10 mouse cellular contexts compared by ENCODE assay signal in the genomic region with DNA sequence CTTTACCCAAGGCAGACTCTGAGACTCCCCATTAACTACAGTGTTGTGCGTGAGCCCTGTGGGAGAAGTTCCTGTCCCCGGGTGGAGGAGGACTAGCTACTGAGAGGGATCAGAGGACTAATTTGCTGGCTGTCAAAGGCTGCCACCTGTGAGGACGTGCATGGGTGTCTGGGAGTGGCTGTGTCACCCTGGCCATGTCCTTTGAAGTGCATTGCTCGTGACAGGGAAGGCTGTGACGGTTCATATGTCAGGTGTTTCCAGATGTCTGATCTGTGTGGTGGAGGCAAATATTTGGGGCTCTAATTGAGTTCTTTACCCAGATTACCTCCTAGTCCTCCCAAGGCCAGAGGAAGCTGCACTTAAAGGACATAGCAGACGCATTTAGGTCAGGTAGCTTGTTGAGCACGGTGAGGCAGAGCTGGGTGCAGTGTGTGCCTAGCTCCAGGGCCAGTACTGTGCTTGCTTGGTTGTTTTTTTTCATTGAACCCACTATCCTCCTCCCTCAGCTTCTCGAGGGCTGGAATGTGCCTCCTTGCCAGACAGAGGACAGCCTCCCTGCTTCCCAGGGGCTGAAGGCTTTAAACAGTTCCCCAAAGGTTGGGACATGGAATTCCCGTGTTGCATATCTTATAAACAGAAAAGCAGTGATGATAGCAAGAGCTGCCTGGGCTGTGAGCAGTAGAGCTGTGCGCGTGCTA. TPM values are rescaled to one million over a fixed set of nuclear protein-coding genes. Genes with fewer than 3 reads are reported as not detected.
DNase-seq lines count a peak whose midpoint lies in the region; ATAC-seq and TF ChIP-seq lines count a peak whose summit lies in the region.
"Had no signal": no experiment of that assay in that cellular context is flagged by ENCODE, and none has a peak within 500 bp of the region (broad histone marks: within the 10 kb centered on the region; RNA-seq: fewer than 3 reads in every experiment).

No protein-coding gene starts in this region.

- WGBS in heart, embryonic 15.5 days = 37% methylated on average over 11 of the region's 11 CpGs
- WGBS in thymus, adult 2 months = 49% methylated on average over 11 of the region's 11 CpGs
- 42% methylated on average over 11 of the region's 11 CpGs for WGBS in limb, embryonic 15.5 days

- H3K4me3 ChIP-seq in heart, embryonic 15.5 days = peak overlapping the region; percentile 85
- H3K4me3 ChIP-seq in thymus, adult 2 months (ENCODE audit: control insufficient read depth, insufficient read depth, low read length) = no peak overlapping the region
- peak overlapping the region; percentile 64; the same call in 1 of the 2 replicates for H3K4me3 ChIP-seq in limb, embryonic 15.5 days

- 0 out of 2 replicates have a peak overlapping the region, but pooled peaks have one; percentile 9 for H3K9ac ChIP-seq in heart, embryonic 15.5 days
- no peak overlapping the region for H3K9ac ChIP-seq in limb, embryonic 15.5 days

- no peaks in the 10 kb centered on the region for H3K9me3 ChIP-seq in heart, embryonic 15.5 days (replicated peaks)
- no peaks in the 10 kb centered on the region for H3K9me3 ChIP-seq in limb, embryonic 15.5 days

- no peak for TF ChIP-seq CTCF in thymus, adult 2 months (IDR thresholded peaks at IDR 0.05; ENCODE audit: borderline replicate concordance, control insufficient read depth, extremely low read depth, insufficient read depth, low read length, poor library complexity)

- no peak overlapping the region for H3K27ac ChIP-seq in heart, embryonic 15.5 days
- no peak overlapping the region for H3K27ac ChIP-seq in thymus, adult 2 months (ENCODE audit: control insufficient read depth, insufficient read depth, low read length)
- H3K27ac ChIP-seq in limb, embryonic 15.5 days = peak overlapping the region; percentile 64; the same call in 1 of the 2 replicates

- TF ChIP-seq POLR2A in thymus, adult 2 months (IDR thresholded peaks at IDR 0.05; ENCODE audit: control insufficient read depth, extremely low read depth, insufficient read depth, low read length, poor library complexity) = no peak

- peak overlapping the region; percentile 98 for H3K4me2 ChIP-seq in heart, embryonic 15.5 days
- peak overlapping the region; percentile 94; the same call in 1 of the 2 replicates for H3K4me2 ChIP-seq in limb, embryonic 15.5 days

- no peak for ATAC-seq in heart, embryonic 15.5 days (replicated peaks; ENCODE audit: insufficient number of reproducible peaks, insufficient read depth, low FRiP score, low read depth)
- ATAC-seq in limb, embryonic 15.5 days (ENCODE audit: insufficient number of reproducible peaks, low FRiP score, low TSS enrichment, low read depth) = no peak

- no peak for DNase-seq in heart, postnatal 4 days
- peak; percentile 22 for DNase-seq in thymus, adult 2 months
- no peak for DNase-seq in thymus, adult 18-20 months
- DNase-seq in thymus, postnatal 4 days = peak; percentile 40
- no peak for DNase-seq in adrenal gland, postnatal 25 days
- DNase-seq in layer of hippocampus, adult 8-10 months (ENCODE audit: low spot score in 2 of 2) = no peak
- DNase-seq: adrenal gland, adult 8-10 months had no signal

- H3K36me3 ChIP-seq in heart, embryonic 15.5 days = no peaks in the 10 kb centered on the region
- no peaks in the 10 kb centered on the region; the same call in 1 of the 2 replicates for H3K36me3 ChIP-seq in thymus, adult 2 months (ENCODE audit: control insufficient read depth, insufficient read depth, low read length)
- peaks cover 3% of the 10 kb centered on the region; the same call in 1 of the 2 replicates for H3K36me3 ChIP-seq in limb, embryonic 15.5 days

- H3K27me3 ChIP-seq in heart, embryonic 15.5 days = no peaks in the 10 kb centered on the region
- no peaks in the 10 kb centered on the region; the same call in 1 of the 2 replicates for H3K27me3 ChIP-seq in thymus, adult 2 months (ENCODE audit: control insufficient read depth, insufficient read depth, low read length)
- no peaks in the 10 kb centered on the region for H3K27me3 ChIP-seq in limb, embryonic 15.5 days
- H3K27me3 ChIP-seq: CH12.LX had no signal

- H3K4me1 ChIP-seq in heart, embryonic 15.5 days (replicated peaks) = peaks cover 67% of the 10 kb centered on the region
- H3K4me1 ChIP-seq in thymus, adult 2 months (replicated peaks; ENCODE audit: control insufficient read depth, insufficient read depth, low read length) = peaks cover 25% of the 10 kb centered on the region
- peaks cover 60% of the 10 kb centered on the region for H3K4me1 ChIP-seq in limb, embryonic 15.5 days

RNA-seq across cellular contexts. Expression of gene Fam83d, which starts 3.3 kb away (rescaled TPM):
- 52.3 and 53.3 TPM in 2 replicates for polyA plus RNA-seq in heart, embryonic 15.5 days (2015; fragmentation: Nextera tagmentation; extraction: Ambion mirVana)
- total RNA-seq in heart, postnatal 4 days (2021) = 10 to 100 TPM; 29.9 to 33.7 TPM
- polyA plus RNA-seq in thymus, adult 2 months (2012; rRNA removed) = 26.2 and 32.5 TPM in 2 replicates
- 43.0 and 43.4 TPM in 2 replicates for polyA plus RNA-seq in limb, embryonic 15.5 days (2015; fragmentation: Nextera tagmentation; extraction: Ambion mirVana)
- 2.3 and 2.8 TPM in 2 replicates for total RNA-seq in adrenal gland, postnatal 25 days (2021)
- total RNA-seq in layer of hippocampus, adult 8-10 months (2022) = 1 to 10 TPM; 2.3 to 4.0 (median 3.3) TPM

RNA-seq across cellular contexts. Expression of gene Dhx35, which starts 23.4 kb away (rescaled TPM):
- 11.8 and 12.5 TPM in 2 replicates for polyA plus RNA-seq in heart, embryonic 15.5 days (2015; fragmentation: Nextera tagmentation; extraction: Ambion mirVana)
- 10 to 100 TPM; 33.2 to 33.3 TPM for total RNA-seq in heart, postnatal 4 days (2021)
- 29.9 and 30.2 TPM in 2 replicates for polyA plus RNA-seq in thymus, adult 2 months (2012; rRNA removed)
- polyA plus RNA-seq in limb, embryonic 15.5 days (2015; fragmentation: Nextera tagmentation; extraction: Ambion mirVana) = 11.1 and 11.6 TPM in 2 replicates
- 15.3 and 15.4 TPM in 2 replicates for total RNA-seq in adrenal gland, postnatal 25 days (2021)
- 10 to 100 TPM; 17.1 to 24.7 (median 19.9) TPM for total RNA-seq in layer of hippocampus, adult 8-10 months (2022)

Comparison
In these comparisons a context has a peak if more than half of its experiments do, and no peak if none do; other contexts are left out.
1. DNase-seq: peak in thymus, adult 2 months (single experiment) and thymus, postnatal 4 days (single experiment); none in heart, postnatal 4 days (single experiment), thymus, adult 18-20 months (0 of 2), adrenal gland, postnatal 25 days (single experiment) and layer of hippocampus, adult 8-10 months (0 of 2).